Mouse (Mus musculus) lung, postnatal 10 days (tissue): ENCODE measurements around the gene Lag3.
A peak's percentile ranks its signal among the peaks of the same experiment; 100 is the strongest.

Source experiments
- DNase-seq: peaks from one replicate; pipeline ENCODE4 v3.0.0; 2021

Lag3 gene

DNA sequence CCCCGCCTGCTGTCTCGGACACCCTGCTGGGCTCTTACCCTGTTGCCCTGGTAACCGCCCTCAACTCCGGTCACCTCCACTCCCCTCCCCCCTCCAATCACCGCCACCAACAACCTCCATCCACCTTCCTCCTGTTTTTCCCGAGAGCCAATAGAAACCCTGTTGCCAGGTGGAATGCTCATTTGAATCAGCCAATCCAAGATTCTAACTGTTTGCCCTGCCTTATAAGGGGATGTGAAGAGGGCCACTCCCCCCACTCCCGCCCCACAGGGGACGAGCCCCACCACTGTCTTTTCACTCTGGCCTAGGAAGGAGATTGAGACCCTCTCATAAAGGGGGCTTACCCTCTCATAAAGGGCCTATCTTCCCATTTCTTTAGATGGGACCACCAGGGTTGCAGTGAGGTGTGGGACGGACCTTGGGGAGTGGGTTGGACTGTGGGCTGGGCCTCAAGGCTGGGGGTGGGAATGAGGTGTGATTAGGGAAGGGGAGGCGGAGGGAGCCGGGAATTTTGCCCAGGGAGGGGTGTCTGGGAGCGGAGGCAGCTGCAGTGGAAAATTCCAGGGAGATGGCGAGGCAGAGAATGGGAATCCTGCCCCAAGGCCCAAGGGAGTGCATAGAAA lies 8.3 kb upstream of the Lag3 start, which contains the start of gene Ptms:
Gene Ptms, minus strand, starts transcription at position 409 of the 623 bp plus-strand sequence.
- DNase-seq: peak; percentile 97

DNA sequence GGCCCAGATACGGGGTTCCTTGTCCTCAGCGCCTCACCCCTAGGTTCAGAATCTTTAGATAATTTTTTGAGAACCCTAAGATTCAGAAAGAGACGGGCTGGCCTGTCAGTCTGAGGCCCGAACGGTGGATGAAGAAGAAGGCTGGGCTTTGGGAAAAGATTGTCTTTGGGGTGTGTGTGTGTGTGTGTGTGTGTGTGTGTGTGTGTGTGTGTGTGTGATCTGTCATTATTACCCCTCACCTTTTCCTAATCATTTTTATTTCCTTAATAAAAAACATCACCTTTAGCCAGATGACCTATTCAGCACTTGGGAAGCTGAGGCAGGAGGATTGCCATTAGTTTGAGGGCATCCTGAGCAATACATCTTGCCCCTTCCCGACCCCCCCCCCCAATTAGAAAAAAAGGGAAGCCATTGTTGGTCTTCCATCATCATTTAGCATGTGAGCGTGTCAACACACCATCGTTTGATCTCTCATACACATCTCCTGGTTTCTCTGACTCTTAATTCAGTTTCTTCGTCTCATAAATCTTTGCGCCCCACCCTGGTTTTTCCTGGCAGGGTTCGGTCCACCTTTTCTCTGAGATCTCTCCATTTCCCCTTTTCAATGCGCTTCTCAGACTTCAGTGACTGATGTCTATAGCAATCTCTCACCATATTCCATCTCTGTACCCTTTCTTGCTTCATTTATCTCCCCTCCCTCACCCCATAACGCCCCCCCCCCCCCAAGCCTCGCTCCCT lies 7.6 kb upstream of the Lag3 start:
- no peak for DNase-seq

DNA sequence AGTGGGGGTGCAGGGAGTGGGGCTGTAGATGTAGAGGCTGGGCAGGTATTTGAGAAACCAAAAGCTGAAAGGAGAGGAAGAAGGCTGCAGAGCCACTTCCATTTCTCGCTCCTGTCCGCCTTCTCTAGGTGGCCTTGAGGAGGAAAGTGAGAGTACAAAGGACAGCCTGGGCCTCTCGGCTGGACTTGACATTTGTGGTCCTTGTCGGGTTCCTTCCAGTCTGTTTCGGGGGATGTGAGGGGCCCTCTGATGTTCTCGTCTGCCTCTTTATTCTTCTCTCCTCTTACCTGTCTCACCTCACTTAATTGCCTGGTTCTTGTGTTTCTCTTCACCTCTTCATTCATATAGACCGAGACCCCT lies 6.8 kb upstream of the Lag3 start:
- DNase-seq: no peak

DNA sequence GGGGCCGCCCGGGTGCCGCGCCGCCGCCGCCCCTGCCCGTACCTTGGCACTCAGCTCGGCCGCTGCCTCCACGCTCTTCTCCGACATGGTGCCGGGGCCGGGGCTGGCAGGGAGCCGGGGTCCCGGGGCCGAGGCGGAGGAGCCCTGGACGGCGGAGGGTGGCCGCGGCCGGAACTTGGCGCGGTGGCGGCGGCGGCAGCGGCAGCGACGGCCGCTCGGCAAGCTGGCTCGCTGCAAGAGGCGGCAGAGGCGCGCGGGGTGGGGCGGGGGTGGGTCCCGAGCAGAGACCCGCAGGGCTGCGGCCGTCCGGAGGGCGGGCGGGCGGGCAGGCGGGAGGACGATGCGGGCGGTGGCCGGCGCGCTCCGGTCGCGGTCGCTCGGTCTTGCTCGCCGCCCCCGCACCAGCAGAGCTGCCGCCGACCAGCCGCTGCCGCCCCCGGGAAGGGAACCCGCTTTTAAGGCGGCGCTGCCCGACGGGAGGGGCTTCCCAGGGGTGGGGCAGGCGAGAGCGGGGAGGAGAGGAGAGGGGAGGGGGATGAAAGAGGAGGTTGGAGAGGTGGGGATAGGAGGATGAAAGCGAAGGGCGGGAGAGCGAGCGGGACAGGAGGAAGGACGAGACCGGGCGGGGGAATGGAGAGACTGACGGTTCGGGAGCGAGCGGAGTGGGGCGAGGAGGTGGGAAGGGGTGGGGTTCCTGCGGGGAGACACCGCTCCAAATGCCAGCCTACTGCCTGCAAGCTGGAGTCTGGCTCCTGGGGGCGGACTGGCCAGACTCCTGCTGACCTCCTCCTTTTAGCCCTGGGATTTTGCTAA lies 6.2 kb upstream of the Lag3 start:
- peak; percentile 96 for DNase-seq

DNA sequence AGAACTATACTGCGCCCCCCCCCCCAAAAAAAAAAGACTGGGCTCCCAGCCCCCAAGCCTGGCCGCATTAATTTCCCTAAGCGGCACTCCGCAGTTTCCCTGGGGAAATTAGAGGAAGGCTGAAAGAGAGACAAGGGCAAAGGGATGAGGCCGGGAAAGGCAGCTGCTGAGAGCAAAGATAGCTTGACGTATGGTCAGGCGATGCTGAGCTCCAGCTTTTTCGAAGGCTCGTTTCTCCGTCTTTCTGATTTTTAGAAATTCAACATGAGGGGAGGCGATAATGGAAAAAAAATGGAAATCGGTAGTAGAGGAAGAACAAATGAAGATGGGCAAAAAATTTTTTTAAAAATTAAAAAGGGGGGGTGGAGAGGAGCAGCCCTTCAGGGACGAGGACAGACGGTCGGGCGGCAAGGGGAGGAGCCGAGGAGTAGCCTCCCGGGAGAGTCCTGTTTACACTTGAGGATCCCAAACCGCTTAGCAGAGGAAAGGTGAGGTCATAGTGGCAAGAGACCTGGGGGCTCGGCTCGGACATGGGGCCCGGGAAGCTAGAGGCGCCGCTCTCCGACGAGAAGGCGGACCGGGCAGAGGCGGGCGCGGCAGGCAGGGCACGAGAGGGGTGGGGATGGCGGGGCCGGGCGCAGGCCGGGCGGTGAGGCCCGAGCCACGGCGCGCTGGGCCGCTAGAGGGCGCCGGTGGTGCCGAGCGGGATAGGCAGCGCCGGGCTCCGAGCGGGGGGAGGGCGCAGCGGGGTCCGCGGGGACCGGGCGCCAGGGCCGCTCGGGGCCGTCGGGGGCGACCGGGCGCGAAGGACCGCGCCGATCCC lies 5.4 kb upstream of the Lag3 start:
- DNase-seq: peak; percentile 95

DNA sequence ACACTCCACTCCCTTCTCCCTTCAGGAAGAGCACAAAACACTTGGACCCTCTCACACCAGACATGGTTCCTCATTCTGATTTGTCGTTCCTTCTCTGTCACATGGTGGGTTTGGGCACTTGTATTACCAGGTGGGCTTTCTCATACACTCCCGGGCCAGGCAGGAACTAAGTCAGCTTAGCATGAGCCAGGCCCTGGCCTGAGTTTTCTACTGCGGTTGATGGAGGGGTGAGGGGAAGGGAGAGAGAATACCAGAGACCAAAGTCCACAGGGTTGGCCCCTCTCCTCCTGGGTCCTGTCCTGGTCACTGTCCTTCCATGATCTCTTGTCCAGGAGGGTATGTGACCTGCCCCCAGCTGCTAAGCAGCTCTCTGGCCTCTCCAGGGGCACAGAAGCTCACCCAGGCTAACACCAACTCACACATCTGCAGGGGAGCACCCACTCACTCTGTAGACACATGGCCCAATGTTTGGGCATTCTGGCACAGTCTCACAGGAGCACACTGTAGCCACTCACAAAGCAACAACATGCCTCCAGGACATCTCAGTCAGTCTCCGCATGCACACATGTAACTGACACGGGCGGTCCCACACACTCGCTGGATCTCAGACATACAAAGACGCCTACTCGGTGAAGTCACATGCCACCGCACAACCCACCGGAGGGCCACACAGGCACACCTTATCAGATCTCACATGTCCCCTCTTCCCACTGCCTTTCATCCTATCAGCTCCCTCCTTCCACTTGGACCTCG lies 4.6 kb upstream of the Lag3 start:
- no peak for DNase-seq

DNA sequence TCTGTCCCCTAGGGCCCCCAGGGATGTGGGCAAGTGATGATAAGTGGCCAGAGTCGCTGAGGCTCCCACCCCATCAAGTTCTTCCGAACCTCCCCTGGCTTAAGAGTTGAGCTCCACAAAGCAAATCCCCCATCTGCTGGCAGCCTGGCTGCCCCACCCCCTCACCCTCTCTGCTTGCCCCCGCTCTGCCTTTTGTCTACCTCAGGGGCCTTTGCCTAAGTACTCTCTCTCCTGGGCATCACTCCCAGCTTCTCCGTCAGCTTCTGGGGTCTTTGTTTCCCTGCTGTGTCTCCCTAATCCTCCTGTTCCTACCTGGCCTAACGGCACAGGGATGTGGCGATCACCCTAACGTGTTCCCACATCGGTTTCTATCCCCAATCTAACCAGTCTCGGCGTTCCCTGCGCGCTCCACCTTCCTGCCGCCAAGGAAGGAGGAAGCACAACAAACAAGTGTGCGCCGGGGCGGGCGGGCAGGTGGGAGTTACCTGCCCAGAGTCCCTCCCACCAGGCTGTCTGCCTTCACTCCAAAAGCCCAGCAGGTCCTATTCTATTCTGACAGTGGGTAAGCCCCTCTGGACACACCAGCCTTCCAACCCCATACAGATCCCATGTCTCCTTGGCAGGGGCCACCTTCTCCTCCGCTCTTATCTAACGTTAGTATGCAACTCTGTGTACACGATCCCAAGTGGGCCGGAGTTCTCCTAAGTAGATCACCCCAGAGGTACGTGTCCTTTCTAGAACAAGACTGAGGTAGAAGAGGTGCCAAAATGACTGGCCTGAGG lies 3.8 kb upstream of the Lag3 start:
- DNase-seq: no peak

DNA sequence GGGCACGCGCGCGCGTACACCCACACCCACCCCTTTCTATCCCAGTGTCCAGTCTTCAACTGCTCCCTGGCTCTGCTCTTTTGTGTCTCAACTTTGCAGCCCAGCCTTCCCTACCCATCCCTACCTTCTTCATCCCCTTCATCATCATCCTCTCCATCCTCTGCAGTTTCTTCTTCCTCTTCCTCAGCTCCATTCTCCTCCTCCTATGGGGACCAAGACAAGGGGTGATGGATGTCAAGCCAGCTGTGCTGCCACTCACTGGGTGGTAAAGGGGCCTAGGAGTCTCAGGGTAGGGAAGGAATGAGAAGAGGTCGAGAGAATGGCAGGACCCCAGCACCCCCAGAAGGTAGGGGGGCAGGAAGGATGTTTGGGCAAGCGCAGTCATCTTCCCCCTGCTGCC lies 3.0 kb upstream of the Lag3 start:
- DNase-seq: no peak

DNA sequence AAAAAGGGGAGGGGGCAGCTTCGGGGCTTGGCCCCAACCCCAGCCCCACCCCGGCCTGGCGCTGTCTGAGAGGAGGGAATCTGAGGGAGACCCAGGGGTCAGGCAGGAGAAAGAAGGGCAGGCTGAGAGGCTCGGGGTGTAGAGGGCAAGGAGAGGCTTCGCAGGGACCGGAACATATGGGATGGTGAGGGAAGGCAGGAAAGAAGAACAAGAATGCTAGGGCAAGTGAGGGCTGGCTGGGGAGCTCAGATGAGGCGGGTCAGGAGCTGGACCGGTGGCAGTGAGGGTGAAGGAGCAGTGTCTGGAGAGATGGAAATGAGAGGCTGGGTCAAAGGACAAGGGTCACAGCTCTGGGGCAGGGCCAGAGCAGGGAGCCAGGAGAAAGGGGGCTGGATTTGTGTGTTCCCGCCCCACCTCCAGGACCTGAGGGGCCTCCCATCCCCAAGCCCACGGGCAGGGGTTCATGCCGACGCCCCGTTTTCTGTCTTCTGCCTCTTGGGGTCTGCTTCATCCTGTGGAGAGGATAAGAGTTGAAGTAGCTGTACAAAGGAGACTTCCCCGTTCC lies 2.3 kb upstream of the Lag3 start:
- no peak for DNase-seq

DNA sequence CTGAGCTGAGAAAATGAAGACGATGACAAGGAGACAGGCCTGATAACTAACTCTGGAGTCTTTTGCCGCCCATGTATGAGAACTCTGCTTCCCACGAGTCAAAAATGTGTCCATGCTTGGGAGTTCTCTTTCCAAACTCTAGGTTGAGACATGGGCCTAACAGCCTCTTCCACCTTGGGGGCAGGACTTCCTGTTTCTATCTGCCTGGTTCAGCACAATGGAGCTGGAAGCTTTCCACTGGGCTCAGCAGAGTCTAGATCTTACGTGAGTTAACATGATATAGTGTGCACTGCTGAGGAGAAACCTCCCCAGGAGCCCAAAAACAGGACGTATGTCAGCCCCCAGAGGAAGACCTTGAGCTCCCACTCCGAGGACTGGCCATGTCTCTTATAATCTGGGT lies 1.7 kb upstream of the Lag3 start:
- no peak for DNase-seq

DNA sequence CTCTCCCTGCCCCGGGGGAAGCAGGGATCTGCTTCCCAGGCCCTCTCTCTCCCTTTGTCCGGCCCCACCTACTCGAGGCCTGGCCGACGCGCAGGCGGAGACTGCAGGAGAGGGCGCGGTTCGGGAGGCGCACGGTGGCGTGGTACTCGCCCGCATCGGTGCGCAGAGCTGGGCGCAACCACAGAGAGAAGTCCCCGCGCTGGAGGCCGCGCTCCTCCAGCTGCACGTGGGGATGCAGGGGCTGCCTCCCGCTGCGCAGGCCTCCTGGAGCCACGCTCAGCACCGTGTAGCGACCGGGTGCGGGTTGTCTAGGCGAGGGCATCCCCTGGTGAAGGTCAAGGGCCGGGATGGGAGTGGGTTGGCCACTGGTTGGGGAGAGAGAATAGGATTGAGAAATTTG lies 1.5 kb downstream of the Lag3 start:
- DNase-seq: no peak

DNA sequence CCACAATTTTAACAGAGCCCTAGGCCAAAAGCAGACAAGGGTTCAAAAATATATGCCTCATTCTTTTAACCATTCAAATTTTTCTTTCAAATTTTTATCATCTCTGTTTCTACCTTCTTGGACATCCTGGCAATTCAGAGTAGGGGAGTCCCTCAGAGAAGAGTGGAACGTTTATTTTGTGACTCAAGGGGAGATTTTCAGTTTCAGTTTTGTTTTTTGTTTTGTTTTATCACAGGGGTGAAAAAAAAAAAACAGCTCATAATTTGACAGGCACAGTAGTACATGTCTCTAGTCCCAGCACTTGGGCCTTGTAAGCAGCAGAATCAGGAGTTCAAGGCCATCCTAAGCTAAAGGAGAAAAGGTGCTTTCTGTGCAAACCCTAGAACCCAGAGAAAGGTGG lies 3.7 kb downstream of the Lag3 start:
- no peak for DNase-seq

DNA sequence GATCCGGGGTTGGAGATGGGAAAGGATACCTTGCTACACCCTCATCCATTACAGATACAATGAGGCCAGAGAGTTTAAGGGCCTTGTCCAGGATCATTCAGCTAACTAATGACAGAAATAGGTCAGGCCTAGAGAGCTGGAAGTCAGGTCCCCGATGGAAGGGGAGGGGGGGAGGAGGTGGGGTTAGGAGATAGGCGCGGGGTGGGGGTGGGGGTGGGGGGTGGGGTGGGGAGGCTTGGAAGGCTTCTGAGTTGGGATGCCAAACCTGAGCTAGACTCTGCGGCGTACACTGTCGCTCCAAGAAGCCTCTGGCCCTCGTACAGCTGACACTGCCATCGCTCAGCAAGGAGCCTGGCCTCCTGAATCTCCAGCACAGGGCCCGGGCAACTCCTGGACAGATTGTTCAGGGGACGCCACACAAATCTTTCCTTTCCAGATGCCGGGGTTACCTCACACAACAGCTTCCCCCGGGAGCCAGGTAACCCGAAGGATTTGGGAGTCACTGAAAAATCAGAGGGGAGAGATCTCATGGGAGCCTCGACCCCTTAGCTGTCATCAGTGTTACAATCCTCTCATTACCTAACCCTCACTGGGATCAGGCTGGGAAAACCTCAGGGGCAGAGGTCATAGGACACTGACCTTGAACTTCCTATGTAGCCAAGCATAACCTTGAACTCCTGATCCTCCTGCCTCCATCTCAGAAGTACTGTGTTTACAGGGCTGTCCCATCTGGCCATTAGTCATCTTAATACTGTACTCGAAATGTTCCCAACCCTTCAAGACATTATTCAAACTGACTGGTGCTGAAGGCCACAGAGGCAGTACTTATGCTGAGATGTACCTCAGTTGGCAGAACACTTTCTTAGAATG lies 6.3 kb downstream of the Lag3 start:
- DNase-seq: no peak

DNA sequence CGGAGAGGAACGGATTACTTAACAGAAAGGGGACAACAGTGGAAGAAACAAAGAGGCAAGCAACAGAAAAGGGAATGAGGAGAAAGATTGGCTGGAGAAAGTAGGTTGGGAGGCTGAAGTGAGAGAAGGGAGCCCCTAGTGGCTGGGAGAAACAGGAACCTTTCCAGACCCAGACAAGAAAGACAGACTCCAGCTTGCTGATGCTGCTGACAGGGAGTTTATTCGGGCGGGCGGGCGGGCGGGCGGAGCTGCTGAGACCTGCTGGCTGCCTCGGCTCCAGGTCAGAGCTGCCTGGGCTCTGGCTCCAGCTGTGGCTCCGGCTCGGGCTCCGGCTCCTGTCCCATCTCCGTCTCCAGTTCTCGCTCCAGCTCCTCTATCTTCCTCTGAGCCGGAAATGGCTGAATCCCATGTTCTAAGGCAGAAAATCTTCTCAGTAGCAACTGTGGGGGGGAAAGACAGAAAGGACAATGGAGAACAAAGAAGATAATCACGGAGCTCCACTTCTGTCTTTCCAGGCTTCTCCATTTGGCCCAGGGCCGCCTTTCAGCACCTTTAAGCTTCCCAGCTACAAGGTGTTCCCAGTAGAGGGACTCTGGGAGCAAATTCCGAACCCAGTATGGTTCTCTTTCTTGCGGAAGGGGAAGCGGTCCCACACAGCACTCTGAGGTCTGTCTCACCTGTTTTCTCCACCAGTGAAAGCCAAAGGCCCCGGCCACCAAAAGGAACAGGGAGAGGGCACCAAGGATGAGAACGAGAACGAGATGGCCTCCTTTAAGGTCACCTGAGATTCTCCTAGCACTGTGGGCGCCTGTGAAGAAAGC lies 7.1 kb downstream of the Lag3 start:
- peak; percentile 90 for DNase-seq

DNA sequence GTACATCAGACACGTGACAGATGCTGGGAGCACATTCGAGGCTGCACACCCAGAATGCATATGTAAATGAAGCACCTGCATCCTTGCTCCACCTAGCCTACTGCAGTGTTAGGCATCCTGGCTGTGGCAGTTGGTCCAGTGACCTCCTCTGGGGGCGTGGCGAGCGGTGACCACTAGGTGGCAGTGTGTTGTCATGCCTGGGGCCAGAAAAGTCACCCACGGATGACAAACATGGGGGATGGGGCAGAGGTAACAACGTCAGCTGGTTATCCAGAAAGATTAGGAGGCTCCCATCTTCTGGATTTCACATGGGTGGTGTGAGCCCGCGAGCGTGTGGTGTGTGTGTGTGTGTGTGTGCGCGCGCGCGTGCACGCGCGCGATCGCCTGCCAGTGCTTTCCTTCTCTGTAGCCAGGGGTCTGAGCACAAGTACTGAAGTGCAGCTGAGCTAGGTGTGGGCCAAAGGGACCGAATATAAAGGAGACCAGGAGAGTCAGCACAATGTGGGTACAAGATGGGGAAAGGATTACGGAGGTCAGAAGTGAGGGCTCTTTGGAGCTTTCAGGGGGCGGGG lies 7.8 kb downstream of the Lag3 start:
- peak; percentile 98 for DNase-seq

DNA sequence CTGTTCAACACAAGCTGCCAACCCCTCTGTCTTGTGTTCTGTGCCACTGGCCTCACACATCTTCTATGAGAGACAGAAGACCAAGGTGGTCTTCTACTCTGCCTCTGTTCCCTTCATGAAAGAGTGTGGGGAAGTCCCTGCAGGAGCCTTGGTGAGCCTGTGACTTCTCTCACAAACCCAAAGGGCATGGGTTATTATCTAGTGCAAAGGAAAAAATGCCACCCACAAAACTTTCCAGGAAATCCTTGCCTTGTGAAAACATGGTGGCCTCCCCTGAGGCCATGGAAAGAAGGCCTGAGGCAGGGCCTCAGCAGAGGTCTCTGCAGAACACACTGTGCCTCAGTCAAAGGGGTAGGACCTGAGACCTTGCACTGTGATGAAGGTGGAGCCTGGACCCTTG lies 9.7 kb downstream of the Lag3 start:
- DNase-seq: no peak

DNA sequence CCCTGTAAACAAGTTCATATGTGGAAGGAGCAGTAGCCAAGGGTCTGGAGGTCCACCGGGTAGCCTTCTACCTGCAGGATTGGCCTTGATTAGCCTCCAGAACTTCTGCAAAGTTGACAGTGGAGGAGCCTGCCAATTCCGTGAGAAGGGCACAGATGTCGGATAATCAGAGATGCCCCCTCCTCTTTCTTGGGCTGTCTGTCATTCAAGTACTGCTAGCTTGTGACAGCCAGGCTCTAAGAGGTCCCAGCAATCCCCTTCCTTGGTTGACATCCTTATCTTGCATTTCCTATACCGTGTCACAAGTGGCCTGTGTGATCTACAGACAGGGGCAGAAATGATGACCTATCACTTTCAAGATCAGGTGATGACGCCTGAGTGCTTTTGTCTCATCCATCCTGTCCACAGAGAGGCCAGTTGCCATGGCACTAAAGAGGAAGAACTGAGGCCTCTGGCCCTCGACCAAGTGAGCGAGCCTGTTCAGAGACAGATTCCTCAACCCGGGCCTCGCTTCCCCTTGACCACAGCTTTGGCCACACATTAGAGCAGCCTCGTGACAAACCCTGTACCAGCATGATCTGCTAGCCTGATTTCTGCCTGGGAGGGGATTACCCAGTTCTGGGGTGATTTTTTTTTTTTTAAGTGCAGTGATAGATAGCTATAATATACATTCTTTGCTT lies 10.6 kb downstream of the Lag3 start:
- DNase-seq: no peak
